Mouse (Mus musculus) stomach, embryonic 15.5 days (tissue): ENCODE data around the gene Gm17555. TPM values are rescaled to one million over a fixed set of nuclear protein-coding genes. Genes with fewer than 3 reads are reported as not detected.
"Not testable (repeated sequence)": the region's sequence is repeated elsewhere in the genome, so short reads cannot be mapped to it uniquely, and the experiment has no call there.

Source experiments
- ATAC-seq: fragments of 200-750 bp; cut with Nextera tagmentation; 2 replicates; pipeline ENCODE4 v1.8.0; 2017; ENCODE audit warnings: low read depth, moderate number of reproducible peaks, moderate TSS enrichment; ENCODE audit not compliant: insufficient read depth, low FRiP score
- H3K27ac ChIP-seq: fragments of 300-500 bp; sonication (generic); 2 replicates; pipeline ENCODE4 v1.5.1; 2015; ENCODE audit warnings: mild to moderate bottlenecking, inconsistent platforms
- H3K27me3 ChIP-seq: fragments of 300-500 bp; sonication (generic); replicated peaks from 2 replicates; pipeline ENCODE4 v1.6.1; 2015; ENCODE audit warnings: inconsistent platforms
- H3K36me3 ChIP-seq: fragments of 300-500 bp; sonication (generic); 2 replicates; pipeline ENCODE4 v1.6.1; 2015; ENCODE audit warnings: inconsistent platforms
- H3K4me1 ChIP-seq: fragments of 300-500 bp; sonication (generic); 2 replicates; pipeline ENCODE4 v1.6.1; 2015; ENCODE audit warnings: inconsistent platforms
- H3K4me2 ChIP-seq: fragments of 300-500 bp; sonication (generic); 2 replicates; pipeline ENCODE4 v1.6.1; 2015; ENCODE audit warnings: mild to moderate bottlenecking, inconsistent platforms
- H3K4me3 ChIP-seq: fragments of 300-500 bp; sonication (generic); replicated peaks from 2 replicates; pipeline ENCODE4 v1.5.1; 2015; ENCODE audit warnings: inconsistent platforms
- H3K9ac ChIP-seq: fragments of 300-500 bp; sonication (generic); 2 replicates; pipeline ENCODE4 v1.6.1; 2015; ENCODE audit warnings: inconsistent platforms
- H3K9me3 ChIP-seq: fragments of 300-500 bp; sonication (generic); 2 replicates; pipeline ENCODE4 v1.6.1; 2016; ENCODE audit warnings: inconsistent platforms
- WGBS: fragments of 180-500 bp; shearing (Covaris S2); methylation state at CpG from one replicate; pipeline ENCODE4 v1.1.7; 2015; 5-methylcytosine and 5-hydroxymethylcytosine counted together
- polyA plus RNA-seq: library from polyadenylated mRNA; unstranded; fragments of >200 nt; fragmentation: Nextera tagmentation; extraction: Ambion mirVana; gene quantifications from 2 replicates; pipeline ENCODE4 v1.2.1, GENCODE M21; 2015

Gene Gm17555
- not detected in 2 replicates for polyA plus RNA-seq

DNA sequence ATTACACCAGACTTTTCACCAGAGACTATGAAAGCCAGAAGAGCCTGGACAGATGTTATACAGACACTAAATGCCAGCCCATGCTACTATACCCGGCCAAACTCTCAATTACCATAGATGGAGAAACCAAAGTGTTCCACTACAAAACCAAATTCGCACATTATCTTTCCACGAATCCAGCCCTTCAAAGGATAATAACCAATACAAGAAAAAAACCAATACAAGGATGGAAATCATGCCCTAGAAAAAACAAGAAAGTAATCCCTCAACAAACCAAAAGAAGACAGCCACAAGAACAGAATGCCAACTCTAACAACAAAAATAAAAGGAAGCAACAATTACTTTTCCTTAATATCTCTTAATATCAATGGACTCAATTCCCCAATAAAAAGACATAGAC is at the start of gene Gm17555:
Gm17555 (plus strand) TSS at position 301 of the 400 bp plus-strand sequence.
- H3K27me3 ChIP-seq, H3K4me3 ChIP-seq, H3K9me3 ChIP-seq, H3K27ac ChIP-seq, H3K9ac ChIP-seq, ATAC-seq, H3K4me2 ChIP-seq, H3K36me3 ChIP-seq, H3K4me1 ChIP-seq: not testable (repeated sequence)
- 86% methylated on average over 3 of the region's 3 CpGs for WGBS

GRCm38 (mm10) chr2:126165277-126166018 is 49.5 kb upstream of the Gm17555 start:
- 89% methylated on average over 5 of the region's 5 CpGs for WGBS
- ATAC-seq, result peak; percentile 99
- no peaks in the 10 kb centered on the region for H3K9me3 ChIP-seq
- H3K27ac ChIP-seq, result no peak overlapping the region
- H3K4me3 ChIP-seq, result no peak overlapping the region
- no peaks in the 10 kb centered on the region for H3K4me1 ChIP-seq
- peaks cover 16% of the 10 kb centered on the region for H3K36me3 ChIP-seq
- no peaks in the 10 kb centered on the region for H3K27me3 ChIP-seq
- H3K4me2 ChIP-seq, result no peak overlapping the region
- no peak overlapping the region for H3K9ac ChIP-seq

DNA sequence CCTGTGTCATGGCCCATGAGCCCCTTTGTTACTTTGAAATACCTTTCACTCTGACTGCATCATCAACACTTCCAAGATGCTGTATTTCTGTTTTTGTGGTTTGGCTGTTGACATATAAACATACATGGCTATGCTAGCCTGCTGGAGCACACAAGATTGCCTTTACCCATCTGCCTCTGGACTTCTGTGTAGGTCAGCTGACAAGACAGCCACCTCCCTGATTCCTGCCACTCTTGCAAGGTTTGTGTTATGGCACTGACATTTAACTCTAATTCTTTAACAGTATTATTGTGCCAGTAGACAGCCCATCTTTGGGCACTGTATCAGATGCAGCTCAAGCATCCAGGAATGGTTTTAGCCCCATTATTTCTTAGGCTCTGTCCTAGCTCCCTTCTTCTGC is 48.6 kb upstream of the Gm17555 start:
- Histone ChIP-seq H3K27me3 (no peaks in the 10 kb centered on the region), H3K9me3 (no peaks in the 10 kb centered on the region), H3K9ac (no peak overlapping the region), H3K36me3 (peaks cover 9% of the 10 kb centered on the region; the same call in 1 of the 2 replicates), H3K4me1 (no peaks in the 10 kb centered on the region), H3K4me2 (no peak overlapping the region), H3K27ac (no peak overlapping the region), H3K4me3 (no peak overlapping the region)
- ATAC-seq, result no peak

GRCm38 (mm10) chr2:126166848-126167617 is 47.9 kb upstream of the Gm17555 start:
- H3K9me3 ChIP-seq, result no peaks in the 10 kb centered on the region
- WGBS, result 88% methylated on average over 8 of the region's 8 CpGs
- peaks cover 3% of the 10 kb centered on the region; the same call in 1 of the 2 replicates for H3K36me3 ChIP-seq
- no peaks in the 10 kb centered on the region for H3K4me1 ChIP-seq
- H3K4me2 ChIP-seq, result no peak overlapping the region
- no peak overlapping the region for H3K27ac ChIP-seq
- H3K4me3 ChIP-seq, result no peak overlapping the region
- H3K9ac ChIP-seq, result no peak overlapping the region
- no peaks in the 10 kb centered on the region for H3K27me3 ChIP-seq
- no peak for ATAC-seq

DNA sequence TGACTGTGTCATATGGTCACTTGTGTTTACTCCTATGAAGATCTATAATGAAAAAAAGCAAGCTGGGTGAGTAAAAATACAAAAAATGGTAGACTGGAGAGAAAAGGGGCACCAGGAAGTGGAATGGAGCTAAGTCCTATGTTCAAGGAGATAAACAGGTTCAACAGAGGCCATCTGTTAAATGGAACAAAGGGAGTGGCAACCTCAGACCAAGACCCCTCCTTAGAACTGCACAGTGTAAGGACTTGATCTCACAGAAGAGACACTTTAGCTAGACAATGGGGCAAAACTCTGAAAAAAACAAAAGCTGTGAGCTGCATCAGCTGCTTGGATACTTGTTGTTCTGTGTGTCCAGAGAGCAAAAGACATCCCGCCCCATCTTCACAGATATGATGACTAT is 43.5 kb upstream of the Gm17555 start:
- H3K9ac ChIP-seq, result no peak overlapping the region
- no peaks in the 10 kb centered on the region for H3K4me1 ChIP-seq
- H3K36me3 ChIP-seq, result no peaks in the 10 kb centered on the region
- no peak overlapping the region for H3K4me2 ChIP-seq
- no peak overlapping the region for H3K4me3 ChIP-seq
- 92% methylated on average over 1 of the region's 1 CpGs for WGBS
- no peaks in the 10 kb centered on the region for H3K27me3 ChIP-seq
- no peaks in the 10 kb centered on the region for H3K9me3 ChIP-seq
- ATAC-seq, result no peak
- no peak overlapping the region for H3K27ac ChIP-seq

- H3K4me2 ChIP-seq, result no peak overlapping the region
- ATAC-seq, result no peak
- H3K4me1 ChIP-seq, result no peaks in the 10 kb centered on the region
- no peaks in the 10 kb centered on the region for H3K9me3 ChIP-seq
- no peak overlapping the region for H3K27ac ChIP-seq
- H3K4me3 ChIP-seq, result no peak overlapping the region
- WGBS, result 54% methylated on average over 4 of the region's 4 CpGs
- no peaks in the 10 kb centered on the region for H3K27me3 ChIP-seq
- H3K9ac ChIP-seq, result no peak overlapping the region
- no peaks in the 10 kb centered on the region for H3K36me3 ChIP-seq
These were observed 23.6 kb upstream of the Gm17555 start for GRCm38 (mm10) chr2:126191306-126191705.

- H3K4me3 ChIP-seq, result no peak overlapping the region
- H3K27ac ChIP-seq, result no peak overlapping the region
- WGBS, result 81% methylated on average over 2 of the region's 2 CpGs
- H3K36me3 ChIP-seq, result no peaks in the 10 kb centered on the region
- ATAC-seq, result no peak
- H3K27me3 ChIP-seq, result no peaks in the 10 kb centered on the region
- no peak overlapping the region for H3K4me2 ChIP-seq
- no peaks in the 10 kb centered on the region for H3K4me1 ChIP-seq
- no peaks in the 10 kb centered on the region for H3K9me3 ChIP-seq
- H3K9ac ChIP-seq, result no peak overlapping the region
These were observed 22.8 kb upstream of the Gm17555 start for GRCm38 (mm10) chr2:126192129-126192528.

- Histone ChIP-seq H3K4me3 (no peak overlapping the region), H3K9ac (no peak overlapping the region), H3K27me3 (no peaks in the 10 kb centered on the region), H3K4me2 (no peak overlapping the region), H3K9me3 (no peaks in the 10 kb centered on the region), H3K27ac (no peak overlapping the region), H3K36me3 (no peaks in the 10 kb centered on the region), H3K4me1 (no peaks in the 10 kb centered on the region)
- no peak for ATAC-seq
- WGBS, result 71% methylated on average over 12 of the region's 12 CpGs
These were observed 19.1 kb upstream of the Gm17555 start for GRCm38 (mm10) chr2:126195631-126196356.

GRCm38 (mm10) chr2:126198971-126199370 is 15.9 kb upstream of the Gm17555 start:
- no peak overlapping the region for H3K4me2 ChIP-seq
- WGBS, result 51% methylated on average over 3 of the region's 3 CpGs
- H3K27ac ChIP-seq, result no peak overlapping the region
- H3K4me3 ChIP-seq, result no peak overlapping the region
- no peak overlapping the region for H3K9ac ChIP-seq
- H3K9me3 ChIP-seq, result no peaks in the 10 kb centered on the region
- H3K4me1 ChIP-seq, result no peaks in the 10 kb centered on the region
- no peaks in the 10 kb centered on the region for H3K27me3 ChIP-seq
- no peaks in the 10 kb centered on the region for H3K36me3 ChIP-seq
- no peak for ATAC-seq

DNA sequence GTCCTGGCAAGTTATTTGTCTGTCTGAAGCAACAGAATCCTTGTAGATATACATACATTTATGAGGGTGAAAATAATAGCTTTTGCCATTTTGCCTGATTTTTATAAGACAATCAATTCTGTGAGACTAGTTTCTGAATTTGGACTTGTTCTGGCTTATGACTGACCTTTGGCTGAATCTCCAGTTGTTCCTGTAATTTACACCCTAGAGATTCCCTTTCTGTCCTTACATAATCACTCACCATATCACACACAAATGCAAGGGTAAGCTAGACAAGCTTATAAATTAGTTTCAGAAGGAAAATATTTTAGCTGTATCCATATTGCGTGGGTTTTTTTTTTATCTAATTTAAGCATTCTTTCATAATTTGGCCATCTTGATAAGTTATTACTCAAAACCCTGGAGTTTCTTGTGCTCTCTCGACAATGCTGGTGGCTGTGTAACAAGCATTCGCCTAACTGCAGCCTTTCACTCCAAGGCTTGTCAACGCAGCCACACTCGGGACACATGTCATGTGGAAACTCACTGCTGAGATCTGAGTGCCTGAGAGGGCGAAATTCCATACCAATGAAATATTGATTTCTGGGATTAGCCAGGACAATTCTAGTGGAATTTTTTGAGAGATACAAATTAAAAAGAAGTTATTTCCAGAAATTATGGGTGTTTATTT is 3.8 kb upstream of the Gm17555 start:
- H3K36me3 ChIP-seq, result no peaks in the 10 kb centered on the region
- 80% methylated on average over 6 of the region's 6 CpGs for WGBS
- no peak for ATAC-seq
- no peaks in the 10 kb centered on the region for H3K27me3 ChIP-seq
- H3K9me3 ChIP-seq, result no peaks in the 10 kb centered on the region
- no peak overlapping the region for H3K9ac ChIP-seq
- no peak overlapping the region for H3K4me3 ChIP-seq
- H3K4me2 ChIP-seq, result no peak overlapping the region
- H3K27ac ChIP-seq, result no peak overlapping the region
- H3K4me1 ChIP-seq, result no peaks in the 10 kb centered on the region

- Histone ChIP-seq H3K9ac (no peak overlapping the region), H3K4me1 (no peaks in the 10 kb centered on the region), H3K9me3 (no peaks in the 10 kb centered on the region), H3K4me2 (no peak overlapping the region), H3K36me3 (no peaks in the 10 kb centered on the region), H3K4me3 (no peak overlapping the region), H3K27me3 (no peaks in the 10 kb centered on the region), H3K27ac (no peak overlapping the region)
- 75% methylated on average over 4 of the region's 4 CpGs for WGBS
- no peak for ATAC-seq
These were observed 12.7 kb downstream of the Gm17555 start for GRCm38 (mm10) chr2:126227581-126227980.
